Mouse (Mus musculus) hindbrain, embryonic 10.5 days (tissue): ENCODE measurements around the gene Olfr370. TPM values are rescaled to one million over a fixed set of nuclear protein-coding genes. Genes with fewer than 3 reads are reported as not detected.
A peak's percentile ranks its signal among the peaks of the same experiment; 100 is the strongest.
"Not testable (repeated sequence)": the region's sequence is repeated elsewhere in the genome, so short reads cannot be mapped to it uniquely, and the experiment has no call there.

Source experiments
- DNase-seq: peaks from one replicate; pipeline ENCODE4 v3.0.0-alpha.2; 2017; ENCODE audit warnings: low spot score
- H3K27ac ChIP-seq: fragments of 300-500 bp; sonication (generic); 2 replicates; pipeline ENCODE4 v1.5.1; 2016; ENCODE audit warnings: mild to moderate bottlenecking, moderate library complexity
- H3K27me3 ChIP-seq: fragments of 300-500 bp; sonication (generic); 2 replicates; pipeline ENCODE4 v1.6.1; 2016; ENCODE audit warnings: mild to moderate bottlenecking; ENCODE audit not compliant: poor library complexity, insufficient read depth, severe bottlenecking
- H3K36me3 ChIP-seq: fragments of 300-500 bp; sonication (generic); 2 replicates; pipeline ENCODE4 v1.6.1; 2016; ENCODE audit warnings: mild to moderate bottlenecking, moderate library complexity
- H3K4me1 ChIP-seq: fragments of 300-500 bp; sonication (generic); replicated peaks from 2 replicates; pipeline ENCODE4 v1.6.1; 2016; ENCODE audit warnings: mild to moderate bottlenecking
- H3K4me3 ChIP-seq: fragments of 300-500 bp; sonication (generic); 2 replicates; pipeline ENCODE4 v1.5.1; 2016; ENCODE audit warnings: mild to moderate bottlenecking, moderate library complexity
- H3K9me3 ChIP-seq: fragments of 300-500 bp; sonication (generic); 2 replicates; pipeline ENCODE4 v1.6.1; 2016; ENCODE audit warnings: mild to moderate bottlenecking, moderate library complexity
- WGBS: fragments of 180-500 bp; shearing (Covaris S2); methylation state at CpG from one replicate; pipeline ENCODE4 v1.1.7; 2016; 5-methylcytosine and 5-hydroxymethylcytosine counted together
- polyA plus RNA-seq: library from polyadenylated mRNA; unstranded; fragments of >200 nt; fragmentation: Nextera tagmentation; extraction: Ambion mirVana; gene quantifications from 2 replicates; pipeline ENCODE4 v1.2.1, GENCODE M21; 2016

Olfr370 gene
- polyA plus RNA-seq, 1 experiment from 2014 or later = 0.16 TPM

DNA sequence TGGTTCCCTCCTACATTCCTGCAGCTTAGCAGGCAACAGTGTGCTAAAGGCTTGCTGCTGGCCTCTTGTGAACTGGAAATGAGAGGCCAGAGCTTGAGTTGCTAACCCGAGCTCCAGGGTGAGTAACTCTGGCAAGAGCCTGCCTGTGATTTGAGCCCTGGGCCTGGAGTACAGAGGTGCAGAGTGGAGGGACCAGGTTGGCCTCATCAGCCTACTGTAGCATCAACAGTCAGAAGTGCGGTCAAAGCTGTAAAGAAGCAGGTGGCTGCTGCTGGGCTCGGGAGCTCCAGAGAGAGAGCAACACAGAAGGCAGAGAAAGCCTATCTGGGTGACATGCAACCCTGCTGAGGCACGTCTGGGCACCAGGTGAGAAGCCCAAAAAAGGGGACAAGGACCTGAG lies 33.6 kb downstream of the Olfr370 start:
- WGBS = 86% methylated on average over 4 of the region's 4 CpGs
- H3K27ac ChIP-seq = no peak overlapping the region
- H3K4me1 ChIP-seq = peaks cover 35% of the 10 kb centered on the region
- H3K27me3 ChIP-seq = no peaks in the 10 kb centered on the region
- H3K9me3 ChIP-seq = no peaks in the 10 kb centered on the region
- peak; percentile 2 for DNase-seq
- H3K4me3 ChIP-seq = no peak overlapping the region
- peaks cover 53% of the 10 kb centered on the region for H3K36me3 ChIP-seq

DNA sequence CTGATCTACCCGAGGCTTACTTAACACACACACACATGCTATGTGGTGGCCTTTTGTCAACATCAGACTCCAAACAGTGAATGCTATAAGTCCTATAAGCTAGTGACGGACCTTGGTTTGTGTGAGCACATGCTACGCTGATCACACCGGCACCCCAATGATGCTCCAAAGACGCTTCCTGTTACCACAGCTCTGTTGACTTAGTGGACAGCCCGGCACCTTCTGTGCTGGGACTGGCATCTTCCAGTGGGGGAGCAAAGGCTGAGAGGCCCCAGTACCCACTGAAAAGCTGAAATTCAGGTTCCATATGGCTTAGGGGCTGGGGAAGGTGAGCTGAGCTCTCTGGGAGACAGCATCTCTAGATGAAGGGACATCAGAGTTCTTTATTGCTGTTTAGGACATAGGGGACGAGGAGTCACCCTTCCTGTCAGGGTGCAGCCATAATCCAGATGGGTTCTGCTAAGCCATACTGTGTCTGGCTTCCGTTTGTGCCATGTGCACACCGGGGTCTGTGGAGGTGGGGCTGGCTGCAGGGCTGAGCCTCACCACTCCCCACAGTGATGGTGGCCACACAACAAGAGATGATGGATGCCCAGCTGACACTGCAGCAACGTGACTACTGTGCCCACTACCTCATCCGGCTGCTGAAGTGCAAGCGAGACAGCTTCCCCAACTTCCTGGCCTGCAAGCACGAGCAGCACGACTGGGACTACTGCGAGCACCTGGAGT lies 34.9 kb downstream of the Olfr370 start:
- Histone ChIP-seq H3K4me1 (peaks cover 48% of the 10 kb centered on the region), H3K4me3 (no peak overlapping the region), H3K9me3 (no peaks in the 10 kb centered on the region), H3K27ac (no peak overlapping the region), H3K27me3 (no peaks in the 10 kb centered on the region), H3K36me3 (peaks cover 65% of the 10 kb centered on the region)
- peak; percentile 2 for DNase-seq
- 91% methylated on average over 15 of the region's 15 CpGs for WGBS

DNA sequence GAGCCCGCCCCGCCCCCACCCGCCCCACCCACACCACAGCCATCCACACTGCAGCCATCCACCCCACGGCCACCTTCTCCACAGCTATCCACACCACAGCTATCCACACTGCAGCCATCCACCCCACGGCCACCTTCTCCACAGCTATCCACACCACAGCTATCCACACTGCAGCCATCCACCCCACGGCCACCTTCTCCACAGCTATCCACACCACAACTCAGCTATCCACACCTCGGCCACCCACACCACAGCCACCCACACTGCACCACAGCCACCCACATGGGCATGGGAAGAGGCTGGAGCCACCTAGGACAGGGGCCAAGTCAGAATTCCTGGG lies 35.4 kb downstream of the Olfr370 start:
- H3K27ac ChIP-seq, DNase-seq, H3K27me3 ChIP-seq, H3K4me3 ChIP-seq, H3K9me3 ChIP-seq: not testable (repeated sequence)
- 95% methylated on average over 6 of the region's 7 CpGs for WGBS
- Histone ChIP-seq H3K36me3 (peaks cover 71% of the 10 kb centered on the region), H3K4me1 (peaks cover 53% of the 10 kb centered on the region)

- Histone ChIP-seq H3K27me3 (no peaks in the 10 kb centered on the region), H3K9me3 (no peaks in the 10 kb centered on the region), H3K27ac (no peak overlapping the region), H3K36me3 (peaks cover 74% of the 10 kb centered on the region), H3K4me3 (no peak overlapping the region), H3K4me1 (peaks cover 58% of the 10 kb centered on the region)
- 98% methylated on average over 10 of the region's 10 CpGs for WGBS
- no peak for DNase-seq
Observed at GRCm38 (mm10) chr8:83571791-83572190, 36.2 kb downstream of the Olfr370 start.

- H3K36me3 ChIP-seq = peaks cover 74% of the 10 kb centered on the region
- no peak overlapping the region for H3K27ac ChIP-seq
- WGBS = 90% methylated on average over 5 of the region's 5 CpGs
- no peaks in the 10 kb centered on the region for H3K9me3 ChIP-seq
- peaks cover 60% of the 10 kb centered on the region for H3K4me1 ChIP-seq
- DNase-seq = no peak
- no peaks in the 10 kb centered on the region for H3K27me3 ChIP-seq
- no peak overlapping the region for H3K4me3 ChIP-seq
Observed at GRCm38 (mm10) chr8:83572246-83572812, 36.7 kb downstream of the Olfr370 start.

GRCm38 (mm10) chr8:83573140-83573875 lies 37.7 kb downstream of the Olfr370 start:
- H3K27me3 ChIP-seq = no peaks in the 10 kb centered on the region
- no peak overlapping the region for H3K27ac ChIP-seq
- WGBS = 80% methylated on average over 18 of the region's 18 CpGs
- peaks cover 59% of the 10 kb centered on the region for H3K4me1 ChIP-seq
- H3K36me3 ChIP-seq = peaks cover 74% of the 10 kb centered on the region
- DNase-seq = peak; percentile 20
- H3K4me3 ChIP-seq = no peak overlapping the region
- H3K9me3 ChIP-seq = no peaks in the 10 kb centered on the region

GRCm38 (mm10) chr8:83574631-83575315 lies 39.2 kb downstream of the Olfr370 start:
- Histone ChIP-seq H3K4me1 (peaks cover 67% of the 10 kb centered on the region), H3K36me3 (peaks cover 68% of the 10 kb centered on the region), H3K27ac (no peak overlapping the region), H3K9me3 (no peaks in the 10 kb centered on the region), H3K27me3 (no peaks in the 10 kb centered on the region), H3K4me3 (no peak overlapping the region)
- 84% methylated on average over 15 of the region's 15 CpGs for WGBS
- DNase-seq = no peak

DNA sequence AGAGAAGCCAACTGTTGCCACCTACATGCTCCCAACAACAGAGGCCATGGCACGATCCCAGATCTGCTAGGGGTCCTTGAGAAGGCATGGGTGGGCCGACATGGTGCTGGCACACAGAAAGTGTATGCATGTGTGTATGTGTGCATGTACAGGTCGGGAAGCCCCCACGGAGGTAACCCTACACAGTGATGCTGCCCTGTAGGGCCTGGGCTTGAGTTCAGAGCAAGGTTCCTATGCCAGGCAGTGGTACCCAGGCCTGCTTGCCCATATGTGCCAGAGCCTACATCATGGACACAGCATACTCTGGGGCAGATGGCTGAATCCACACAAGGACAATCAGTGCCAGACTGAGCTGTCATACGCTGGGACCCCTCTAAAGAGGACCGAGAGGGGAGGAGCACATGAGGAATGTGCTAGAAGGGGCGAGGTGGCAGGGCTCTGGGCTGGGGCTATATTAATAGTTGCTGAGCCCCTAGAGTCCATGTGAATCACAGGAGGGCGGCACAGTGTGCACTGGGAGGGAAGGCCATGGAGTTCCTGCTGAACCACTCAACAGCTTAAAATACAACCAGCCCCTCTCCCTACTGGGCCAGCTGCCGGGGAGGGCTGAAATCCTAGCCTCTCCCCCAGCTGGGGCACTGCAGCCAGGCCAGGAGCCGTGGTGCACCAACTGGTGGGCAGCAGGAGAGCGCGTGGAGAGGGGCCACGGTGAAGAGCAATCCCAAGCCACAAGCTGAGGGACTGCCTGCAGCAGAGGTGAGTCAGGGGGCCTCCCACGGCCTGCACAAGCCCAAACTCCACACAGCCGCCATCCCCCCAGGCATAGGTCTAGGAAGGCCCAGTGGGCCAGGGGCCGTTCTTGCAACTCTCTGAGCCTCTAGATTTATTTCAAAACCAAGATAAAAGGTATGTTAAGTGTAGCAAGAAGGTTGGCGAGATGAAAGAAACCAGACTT lies 40.3 kb downstream of the Olfr370 start:
- Histone ChIP-seq H3K27me3 (no peaks in the 10 kb centered on the region), H3K9me3 (no peaks in the 10 kb centered on the region), H3K27ac (peak overlapping the region; percentile 54), H3K4me3 (no peak overlapping the region), H3K36me3 (peaks cover 65% of the 10 kb centered on the region), H3K4me1 (peaks cover 75% of the 10 kb centered on the region)
- WGBS = 75% methylated on average over 17 of the region's 17 CpGs
- peak; percentile 4 for DNase-seq

- WGBS = 61% methylated on average over 3 of the region's 4 CpGs
- Histone ChIP-seq H3K27ac (no peak overlapping the region), H3K27me3 (no peaks in the 10 kb centered on the region), H3K4me1 (peaks cover 81% of the 10 kb centered on the region), H3K9me3 (no peaks in the 10 kb centered on the region), H3K36me3 (peaks cover 62% of the 10 kb centered on the region), H3K4me3 (no peak overlapping the region)
- no peak for DNase-seq
Observed at GRCm38 (mm10) chr8:83576516-83576895, 40.9 kb downstream of the Olfr370 start.

- 58% methylated on average over 4 of the region's 4 CpGs for WGBS
- Histone ChIP-seq H3K36me3 (peaks cover 58% of the 10 kb centered on the region), H3K9me3 (no peaks in the 10 kb centered on the region), H3K27me3 (no peaks in the 10 kb centered on the region), H3K4me3 (0 out of 2 replicates have a peak overlapping the region, but pooled peaks have one; percentile 4), H3K27ac (0 out of 2 replicates have a peak overlapping the region, but pooled peaks have one; percentile 35), H3K4me1 (peaks cover 86% of the 10 kb centered on the region)
- DNase-seq = peak; percentile 43
Observed at GRCm38 (mm10) chr8:83576921-83577320, 41.3 kb downstream of the Olfr370 start.

- H3K36me3 ChIP-seq = peaks cover 53% of the 10 kb centered on the region
- no peak overlapping the region for H3K27ac ChIP-seq
- 48% methylated on average over 9 of the region's 9 CpGs for WGBS
- no peaks in the 10 kb centered on the region for H3K27me3 ChIP-seq
- no peaks in the 10 kb centered on the region for H3K9me3 ChIP-seq
- no peak for DNase-seq
- 0 out of 2 replicates have a peak overlapping the region, but pooled peaks have one; percentile 4 for H3K4me3 ChIP-seq
- peaks cover 90% of the 10 kb centered on the region for H3K4me1 ChIP-seq
Observed at GRCm38 (mm10) chr8:83577384-83577791, 41.8 kb downstream of the Olfr370 start.
